8 mouse cellular contexts compared by ENCODE assay signal in genomic region chr4:45941628-45942044, GRCm38 (mm10). TPM values are rescaled to one million over a fixed set of nuclear protein-coding genes. Genes with fewer than 3 reads are reported as not detected.
A peak's percentile ranks its signal among the peaks of the same experiment; 100 is the strongest.
DNase-seq lines count a peak whose midpoint lies in the region; ATAC-seq lines count a peak whose summit lies in the region.

No protein-coding gene starts in this region.

- H3K4me1 ChIP-seq in embryonic facial prominence, embryonic 13.5 days, result no peaks in the 10 kb centered on the region
- no peaks in the 10 kb centered on the region; the same call in 1 of the 2 replicates for H3K4me1 ChIP-seq in heart, embryonic 16.5 days (ENCODE audit: control insufficient read depth, insufficient read depth, low read length)
- peaks cover 4% of the 10 kb centered on the region; the same call in 1 of the 2 replicates for H3K4me1 ChIP-seq in lung, embryonic 15.5 days

- DNase-seq in ES-CJ7 (ENCODE audit: low read depth, low spot score), result peak; percentile 67
- DNase-seq in adrenal gland, postnatal 14 days, result peak; percentile 72
- peak; percentile 27 to 79 for DNase-seq in kidney, postnatal 36 days
- peak; percentile 77 for DNase-seq in retina, postnatal 1 day

- 26% methylated on average over 13 of the region's 13 CpGs for WGBS in embryonic facial prominence, embryonic 13.5 days
- 21% methylated on average over 13 of the region's 13 CpGs for WGBS in heart, embryonic 16.5 days
- 21% methylated on average over 13 of the region's 13 CpGs for WGBS in lung, embryonic 15.5 days

- H3K9ac ChIP-seq in embryonic facial prominence, embryonic 13.5 days, result no peak overlapping the region
- H3K9ac ChIP-seq in heart, embryonic 16.5 days (ENCODE audit: low read length), result 0 out of 2 replicates have a peak overlapping the region, but pooled peaks have one; percentile 30
- no peak overlapping the region for H3K9ac ChIP-seq in lung, embryonic 15.5 days

- no peak overlapping the region for H3K4me3 ChIP-seq in embryonic facial prominence, embryonic 13.5 days
- no peak overlapping the region for H3K4me3 ChIP-seq in heart, embryonic 16.5 days (ENCODE audit: low read length)
- H3K4me3 ChIP-seq in lung, embryonic 15.5 days, result no peak overlapping the region

- peak overlapping the region; percentile 14; the same call in 1 of the 2 replicates for H3K4me2 ChIP-seq in embryonic facial prominence, embryonic 13.5 days
- peak overlapping the region; percentile 42; the same call in 1 of the 2 replicates for H3K4me2 ChIP-seq in heart, embryonic 16.5 days (ENCODE audit: low read depth, low read length)
- H3K4me2 ChIP-seq in lung, embryonic 15.5 days, result peak overlapping the region; percentile 36

- ATAC-seq in embryonic facial prominence, embryonic 13.5 days (ENCODE audit: insufficient number of reproducible peaks, insufficient read depth, low FRiP score, low TSS enrichment, low read depth), result no peak
- ATAC-seq in heart, embryonic 16.5 days (replicated peaks; ENCODE audit: extremely low read depth, insufficient read depth, low FRiP score), result no peak; the same call in 1 of the 2 replicates
- 0 out of 2 replicates have a peak, but pooled peaks have one; percentile 46 for ATAC-seq in lung, embryonic 15.5 days (ENCODE audit: borderline replicate concordance, extremely low read depth, low FRiP score, low TSS enrichment)
- ATAC-seq in erythroid progenitor cell, adult 5-6 weeks (replicated peaks; ENCODE audit: low FRiP score, poor library complexity, severe bottlenecking), result no peak

- no peaks in the 10 kb centered on the region for H3K36me3 ChIP-seq in embryonic facial prominence, embryonic 13.5 days
- H3K36me3 ChIP-seq in heart, embryonic 16.5 days (ENCODE audit: control insufficient read depth, insufficient read depth), result no peaks in the 10 kb centered on the region
- H3K36me3 ChIP-seq in lung, embryonic 15.5 days, result no peaks in the 10 kb centered on the region

- H3K27me3 ChIP-seq in embryonic facial prominence, embryonic 13.5 days, result no peaks in the 10 kb centered on the region
- no peaks in the 10 kb centered on the region for H3K27me3 ChIP-seq in heart, embryonic 16.5 days (ENCODE audit: control insufficient read depth, insufficient read depth, low read length)
- no peaks in the 10 kb centered on the region for H3K27me3 ChIP-seq in lung, embryonic 15.5 days

- H3K9me3 ChIP-seq in embryonic facial prominence, embryonic 13.5 days, result no peaks in the 10 kb centered on the region
- no peaks in the 10 kb centered on the region for H3K9me3 ChIP-seq in heart, embryonic 16.5 days (replicated peaks; ENCODE audit: control insufficient read depth, low read length)
- H3K9me3 ChIP-seq in lung, embryonic 15.5 days, result no peaks in the 10 kb centered on the region

- H3K27ac ChIP-seq in embryonic facial prominence, embryonic 13.5 days, result no peak overlapping the region
- no peak overlapping the region for H3K27ac ChIP-seq in heart, embryonic 16.5 days (ENCODE audit: low read length)
- no peak overlapping the region for H3K27ac ChIP-seq in lung, embryonic 15.5 days

RNA-seq across cellular contexts. Expression of gene Tdrd7, which starts 23.5 kb away (rescaled TPM):
- 21.3 and 23.0 TPM in 2 replicates for total RNA-seq in adrenal gland, postnatal 14 days (2021)
- polyA plus RNA-seq in embryonic facial prominence, embryonic 13.5 days (2015; fragmentation: Nextera tagmentation; extraction: Ambion mirVana), result 8.8 and 9.4 TPM in 2 replicates
- polyA plus RNA-seq in heart, embryonic 16.5 days (2015; fragmentation: Nextera tagmentation; extraction: Ambion mirVana), result 17.7 and 18.5 TPM in 2 replicates
- polyA plus RNA-seq in lung, embryonic 15.5 days (2015; fragmentation: Nextera tagmentation; extraction: Ambion mirVana), result 17.1 and 17.9 TPM in 2 replicates
- total RNA-seq in erythroid progenitor cell, adult 5-6 weeks (2015; ENCODE audit: low replicate concordance), result 38.1 and 45.8 TPM in 2 replicates
- 8.7 and 10.7 TPM in 2 replicates for total RNA-seq in erythroid progenitor cell, adult 5-6 weeks (2017; ENCODE audit: low replicate concordance)

RNA-seq across cellular contexts. Expression of gene Ccdc180, which starts 51.5 kb away (rescaled TPM):
- 0.23 and 0.33 TPM in 2 replicates for total RNA-seq in adrenal gland, postnatal 14 days (2021)
- polyA plus RNA-seq in embryonic facial prominence, embryonic 13.5 days (2015; fragmentation: Nextera tagmentation; extraction: Ambion mirVana), result not detected in 2 replicates
- 0.18 and 0.56 TPM in 2 replicates for polyA plus RNA-seq in heart, embryonic 16.5 days (2015; fragmentation: Nextera tagmentation; extraction: Ambion mirVana)
- polyA plus RNA-seq in lung, embryonic 15.5 days (2015; fragmentation: Nextera tagmentation; extraction: Ambion mirVana), result 0.39 and 0.66 TPM in 2 replicates
- not detected in 2 replicates for total RNA-seq in erythroid progenitor cell, adult 5-6 weeks (2015; ENCODE audit: low replicate concordance)
- total RNA-seq in erythroid progenitor cell, adult 5-6 weeks (2017; ENCODE audit: low replicate concordance), result 0.23 TPM in 1 of 2 replicates, not detected in the other
